14 mouse cellular contexts compared by ENCODE assay signal in the genomic region with DNA sequence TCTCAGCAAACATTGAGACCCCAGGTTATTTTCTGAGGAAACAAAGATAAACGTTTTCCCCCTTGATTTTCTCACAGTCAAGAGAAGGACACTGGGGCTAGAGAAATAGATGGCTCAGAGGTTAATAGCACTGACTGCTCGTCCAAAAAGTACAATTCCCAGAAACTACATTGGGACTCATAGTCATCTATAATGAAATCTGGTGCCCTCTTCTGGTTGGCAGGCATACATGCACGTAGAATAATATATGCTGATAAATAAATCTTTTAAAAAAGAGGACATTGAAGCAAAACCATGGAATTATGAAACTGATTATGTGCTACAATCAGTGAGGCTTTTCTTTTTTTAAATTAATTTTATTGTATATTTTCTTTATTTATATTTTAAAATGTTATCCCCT. TPM values are rescaled to one million over a fixed set of nuclear protein-coding genes. Genes with fewer than 3 reads are reported as not detected.
DNase-seq lines count a peak whose midpoint lies in the region; ATAC-seq and TF ChIP-seq lines count a peak whose summit lies in the region.
"Had no signal": no experiment of that assay in that cellular context is flagged by ENCODE, and none has a peak within 500 bp of the region (broad histone marks: within the 10 kb centered on the region; RNA-seq: fewer than 3 reads in every experiment).

No protein-coding gene starts in this region.

- H3K9me3 ChIP-seq in kidney, postnatal 0 days (replicated peaks; ENCODE audit: low read length): no peaks in the 10 kb centered on the region
- no peaks in the 10 kb centered on the region for H3K9me3 ChIP-seq in kidney, embryonic 16.5 days (ENCODE audit: low read length)
- H3K9me3 ChIP-seq: liver, embryonic 15.5 days; neural tube, embryonic 12.5 days had no signal

- H3K9ac ChIP-seq in kidney, postnatal 0 days (ENCODE audit: low read depth, low read length): no peak overlapping the region
- no peak overlapping the region for H3K9ac ChIP-seq in kidney, embryonic 16.5 days (replicated peaks; ENCODE audit: low read length)
- H3K9ac ChIP-seq: liver, embryonic 15.5 days; neural tube, embryonic 12.5 days had no signal

- H3K27ac ChIP-seq in kidney, postnatal 0 days: no peak overlapping the region
- H3K27ac ChIP-seq in kidney, embryonic 16.5 days (ENCODE audit: low read length): no peak overlapping the region
- H3K27ac ChIP-seq: liver, embryonic 15.5 days; neural tube, embryonic 12.5 days had no signal

- ATAC-seq in CD4-positive, CD25-positive, alpha-beta regulatory T cell, adult 4 months: no peak
- ATAC-seq in kidney, postnatal 0 days (replicated peaks; ENCODE audit: low FRiP score, low read depth): no peak
- ATAC-seq in kidney, embryonic 16.5 days (ENCODE audit: low FRiP score, low TSS enrichment): no peak
- 0 out of 2 replicates have a peak, but pooled peaks have one; percentile 48 for ATAC-seq in megakaryocyte progenitor cell, adult 5-6 weeks (replicated peaks; ENCODE audit: poor library complexity)

- no peaks in the 10 kb centered on the region for H3K4me1 ChIP-seq in kidney, postnatal 0 days (replicated peaks; ENCODE audit: insufficient read depth, low read length)
- no peaks in the 10 kb centered on the region for H3K4me1 ChIP-seq in kidney, embryonic 16.5 days (ENCODE audit: insufficient read depth, low read length)
- H3K4me1 ChIP-seq: liver, embryonic 15.5 days; neural tube, embryonic 12.5 days had no signal

- no peaks in the 10 kb centered on the region for H3K36me3 ChIP-seq in kidney, postnatal 0 days (ENCODE audit: insufficient read depth, low read length)
- no peaks in the 10 kb centered on the region for H3K36me3 ChIP-seq in kidney, embryonic 16.5 days (ENCODE audit: insufficient read depth, low read length)
- H3K36me3 ChIP-seq: liver, embryonic 15.5 days; neural tube, embryonic 12.5 days had no signal

- TF ChIP-seq CTCF in kidney, postnatal 0 days (IDR thresholded peaks at IDR 0.05; ENCODE audit: low read depth): peak; percentile 75

- peak; percentile 43 for DNase-seq in CD4-positive, CD25-positive, alpha-beta regulatory T cell, adult 2 months (ENCODE audit: low read depth, low spot score)
- peak; percentile 71 for DNase-seq in kidney, postnatal 0 days (ENCODE audit: low spot score)
- DNase-seq in NIH3T3 (ENCODE audit: low read depth): peak; percentile 71
- no peak for DNase-seq in adrenal gland, postnatal 14 days
- DNase-seq in gastrocnemius, postnatal 25 days: no peak
- DNase-seq: adrenal gland, adult 8-10 months; heart, postnatal 36 days had no signal

- WGBS in kidney, postnatal 0 days: 28% methylated on average over 3 of the region's 3 CpGs
- 44% methylated on average over 3 of the region's 3 CpGs for WGBS in kidney, embryonic 16.5 days

- H3K4me3 ChIP-seq in kidney, postnatal 0 days (replicated peaks; ENCODE audit: low read depth, low read length): no peak overlapping the region
- H3K4me3 ChIP-seq in kidney, embryonic 16.5 days (ENCODE audit: low read length): no peak overlapping the region
- H3K4me3 ChIP-seq: liver, embryonic 15.5 days; neural tube, embryonic 12.5 days had no signal

- H3K4me2 ChIP-seq in kidney, postnatal 0 days (ENCODE audit: low read length): no peak overlapping the region
- H3K4me2 ChIP-seq in kidney, embryonic 16.5 days (replicated peaks; ENCODE audit: low read depth, low read length): no peak overlapping the region
- H3K4me2 ChIP-seq: liver, embryonic 15.5 days; neural tube, embryonic 12.5 days had no signal

- no peaks in the 10 kb centered on the region for H3K27me3 ChIP-seq in kidney, postnatal 0 days (ENCODE audit: insufficient read depth, low read length)
- H3K27me3 ChIP-seq in kidney, embryonic 16.5 days (ENCODE audit: insufficient read depth, low read length): no peaks in the 10 kb centered on the region
- H3K27me3 ChIP-seq: liver, embryonic 15.5 days; neural tube, embryonic 12.5 days had no signal

RNA-seq across cellular contexts. Expression of a gene that starts 14.7 kb away (rescaled TPM):
- not detected for polyA plus RNA-seq in CD4-positive, CD25-positive, alpha-beta regulatory T cell, adult 4 months (2017; shearing (Covaris generic))
- not detected in 2 replicates for polyA plus RNA-seq in kidney, postnatal 0 days (2015; fragmentation: Nextera tagmentation; extraction: Ambion mirVana)
- polyA plus RNA-seq in kidney, embryonic 16.5 days (2015; fragmentation: Nextera tagmentation; extraction: Ambion mirVana): not detected in 2 replicates
- not detected in 2 replicates for total RNA-seq in megakaryocyte progenitor cell, adult 5-6 weeks (2015)
- total RNA-seq in megakaryocyte progenitor cell, adult 5-6 weeks (2017): not detected in 2 replicates
- 0.26 and 0.34 TPM in 2 replicates for total RNA-seq in adrenal gland, postnatal 14 days (2021)
- not detected for total RNA-seq in gastrocnemius, postnatal 25 days (2021)
- total RNA-seq: heart, postnatal 36 days; layer of hippocampus, postnatal 10 days had no signal
- polyA plus RNA-seq: liver, embryonic 15.5 days; neural tube, embryonic 12.5 days had no signal

RNA-seq across cellular contexts. Expression of a gene that starts 44.4 kb away (rescaled TPM):
- not detected for polyA plus RNA-seq in CD4-positive, CD25-positive, alpha-beta regulatory T cell, adult 4 months (2017; shearing (Covaris generic))
- not detected in 2 replicates for polyA plus RNA-seq in kidney, postnatal 0 days (2015; fragmentation: Nextera tagmentation; extraction: Ambion mirVana)
- polyA plus RNA-seq in kidney, embryonic 16.5 days (2015; fragmentation: Nextera tagmentation; extraction: Ambion mirVana): not detected in 2 replicates
- not detected in 2 replicates for total RNA-seq in megakaryocyte progenitor cell, adult 5-6 weeks (2015)
- 1.9 TPM in 1 of 2 replicates, not detected in the other for total RNA-seq in megakaryocyte progenitor cell, adult 5-6 weeks (2017)
- total RNA-seq in adrenal gland, postnatal 14 days (2021): 0.64 TPM in 1 of 2 replicates, not detected in the other
- not detected for total RNA-seq in gastrocnemius, postnatal 25 days (2021)
- total RNA-seq: heart, postnatal 36 days; layer of hippocampus, postnatal 10 days had no signal
- polyA plus RNA-seq: liver, embryonic 15.5 days; neural tube, embryonic 12.5 days; urinary bladder, adult 2 months had no signal

Comparison
In these comparisons a context has a peak if more than half of its experiments do, and no peak if none do; other contexts are left out.
1. DNase-seq: peak in CD4-positive, CD25-positive, alpha-beta regulatory T cell, adult 2 months (single experiment), kidney, postnatal 0 days (single experiment) and NIH3T3 (single experiment); none in adrenal gland, postnatal 14 days (single experiment) and gastrocnemius, postnatal 25 days (single experiment).